ENCODE assay signal across 10 mouse cellular contexts in genomic region chr19:55768889-55769288, GRCm38 (mm10). TPM values are rescaled to one million over a fixed set of nuclear protein-coding genes. Genes with fewer than 3 reads are reported as not detected.
A peak's percentile ranks its signal among the peaks of the same experiment; 100 is the strongest.
DNase-seq lines count a peak whose midpoint lies in the region; ATAC-seq lines count a peak whose summit lies in the region.
"Had no signal": no experiment of that assay in that cellular context is flagged by ENCODE, and none has a peak within 500 bp of the region (broad histone marks: within the 10 kb centered on the region; RNA-seq: fewer than 3 reads in every experiment).

No protein-coding gene starts in this region.

- 39% methylated on average over 11 of the region's 11 CpGs for WGBS in heart, embryonic 13.5 days
- WGBS in hindbrain, embryonic 16.5 days: 68% methylated on average over 11 of the region's 11 CpGs

- no peaks in the 10 kb centered on the region for H3K27me3 ChIP-seq in heart, embryonic 13.5 days (replicated peaks)
- no peaks in the 10 kb centered on the region for H3K27me3 ChIP-seq in hindbrain, embryonic 16.5 days (replicated peaks; ENCODE audit: control insufficient read depth, insufficient read depth, low read length)
- H3K27me3 ChIP-seq: hindbrain, embryonic 15.5 days; midbrain, embryonic 12.5 days had no signal

- H3K4me2 ChIP-seq in heart, embryonic 13.5 days: no peak overlapping the region
- no peak overlapping the region for H3K4me2 ChIP-seq in hindbrain, embryonic 16.5 days (ENCODE audit: low read length)
- H3K4me2 ChIP-seq: hindbrain, embryonic 15.5 days; midbrain, embryonic 12.5 days had no signal

- no peak overlapping the region; the same call in 1 of the 2 replicates for H3K27ac ChIP-seq in heart, embryonic 13.5 days (replicated peaks)
- H3K27ac ChIP-seq in hindbrain, embryonic 16.5 days (ENCODE audit: low read depth, low read length): no peak overlapping the region
- H3K27ac ChIP-seq: hindbrain, embryonic 15.5 days; midbrain, embryonic 12.5 days had no signal

- no peaks in the 10 kb centered on the region for H3K9me3 ChIP-seq in heart, embryonic 13.5 days
- H3K9me3 ChIP-seq in hindbrain, embryonic 16.5 days (ENCODE audit: control insufficient read depth, low read length): no peaks in the 10 kb centered on the region
- H3K9me3 ChIP-seq: hindbrain, embryonic 15.5 days; midbrain, embryonic 12.5 days had no signal

- H3K36me3 ChIP-seq in heart, embryonic 13.5 days: 0 out of 2 replicates have a peak, but pooled peaks cover 4% of the 10 kb centered on the region
- no peaks in the 10 kb centered on the region for H3K36me3 ChIP-seq in hindbrain, embryonic 16.5 days (ENCODE audit: control insufficient read depth, insufficient read depth, low read length)
- H3K36me3 ChIP-seq: hindbrain, embryonic 15.5 days had no signal

- H3K4me3 ChIP-seq in heart, embryonic 13.5 days: no peak overlapping the region
- H3K4me3 ChIP-seq in hindbrain, embryonic 16.5 days (ENCODE audit: low read length): no peak overlapping the region
- H3K4me3 ChIP-seq: hindbrain, embryonic 15.5 days; midbrain, embryonic 12.5 days had no signal

- no peak for ATAC-seq in heart, embryonic 13.5 days (ENCODE audit: extremely low read depth, insufficient number of reproducible peaks, low FRiP score, low TSS enrichment)
- peak; percentile 47 for ATAC-seq in megakaryocyte-erythroid progenitor cell, adult 5-6 weeks (replicated peaks; ENCODE audit: low FRiP score, low TSS enrichment, poor library complexity, severe bottlenecking)
- ATAC-seq in hindbrain, embryonic 16.5 days: no peak

- H3K9ac ChIP-seq in heart, embryonic 13.5 days: 0 out of 2 replicates have a peak overlapping the region, but pooled peaks have one; percentile 63
- no peak overlapping the region for H3K9ac ChIP-seq in hindbrain, embryonic 16.5 days (ENCODE audit: low read depth, low read length)
- H3K9ac ChIP-seq: hindbrain, embryonic 15.5 days; midbrain, embryonic 12.5 days had no signal

- peaks cover 68% of the 10 kb centered on the region for H3K4me1 ChIP-seq in heart, embryonic 13.5 days
- 0 out of 2 replicates have a peak, but pooled peaks cover 5% of the 10 kb centered on the region for H3K4me1 ChIP-seq in hindbrain, embryonic 16.5 days (ENCODE audit: control insufficient read depth, insufficient read depth, low read depth, low read length)

- no peak for DNase-seq in heart, adult 9 months (ENCODE audit: low spot score in 2 of 2)
- peak; percentile 84 for DNase-seq in A20 (ENCODE audit: low read depth, low spot score)
- peak; percentile 39 for DNase-seq in c-Kit-positive CD71-negative TER-119-negative erythroid progenitor cells, embryonic 14.5 days (ENCODE audit: low read depth)
- DNase-seq in right cerebral cortex, postnatal 4 days: no peak
- no peak for DNase-seq in cerebellum, postnatal 10 days

RNA-seq across cellular contexts. Expression of gene Tcf7l2, which starts 27.3 kb away (rescaled TPM):
- polyA plus RNA-seq in heart, embryonic 13.5 days (2015; fragmentation: Nextera tagmentation; extraction: Ambion mirVana): 42.6 and 43.8 TPM in 2 replicates
- total RNA-seq in megakaryocyte-erythroid progenitor cell, adult 5-6 weeks (2014; fragmentation: Nextera tagmentation): 4.6 and 6.4 TPM in 2 replicates
- 0.27 and 1.9 TPM in 2 replicates for total RNA-seq in megakaryocyte-erythroid progenitor cell, adult 5-6 weeks (2017)
- polyA plus RNA-seq in hindbrain, embryonic 16.5 days (2015; fragmentation: Nextera tagmentation; extraction: Ambion mirVana): 27.0 and 38.2 TPM in 2 replicates

Comparison
In these comparisons a context has a peak if more than half of its experiments do, and no peak if none do; other contexts are left out.
1. DNase-seq: peak in A20 (single experiment) and c-Kit-positive CD71-negative TER-119-negative erythroid progenitor cells, embryonic 14.5 days (single experiment); none in heart, adult 9 months (0 of 2), right cerebral cortex, postnatal 4 days (single experiment) and cerebellum, postnatal 10 days (0 of 2).